Mouse (Mus musculus) kidney, postnatal 10 days (tissue): ENCODE data around the gene Rpl13a.

Experiments
- DNase-seq: peaks from one replicate; pipeline ENCODE4 v3.0.0; 2021; ENCODE audit warnings: mixed read lengths

Gene Rpl13a

DNA sequence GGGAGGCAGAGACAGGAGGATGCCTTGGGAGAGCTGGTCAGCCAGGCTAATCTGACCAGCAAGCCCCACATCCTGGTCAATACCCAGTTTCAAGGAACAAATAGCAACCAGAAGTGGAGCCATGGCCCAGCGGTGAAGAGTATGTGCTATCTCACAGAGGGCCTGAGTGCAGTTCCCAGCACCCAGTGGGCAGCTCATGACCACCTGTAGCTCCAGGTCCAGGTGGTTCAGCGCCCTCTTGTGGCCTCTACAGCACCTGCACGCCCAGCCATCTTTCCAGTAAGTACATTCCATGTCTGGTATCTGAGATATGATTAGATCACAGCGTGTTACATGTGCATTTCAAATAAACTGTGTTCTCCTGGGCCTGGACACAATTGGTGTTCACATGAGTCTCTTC is 42.5 kb downstream of the Rpl13a start:
- DNase-seq: no peak

DNA sequence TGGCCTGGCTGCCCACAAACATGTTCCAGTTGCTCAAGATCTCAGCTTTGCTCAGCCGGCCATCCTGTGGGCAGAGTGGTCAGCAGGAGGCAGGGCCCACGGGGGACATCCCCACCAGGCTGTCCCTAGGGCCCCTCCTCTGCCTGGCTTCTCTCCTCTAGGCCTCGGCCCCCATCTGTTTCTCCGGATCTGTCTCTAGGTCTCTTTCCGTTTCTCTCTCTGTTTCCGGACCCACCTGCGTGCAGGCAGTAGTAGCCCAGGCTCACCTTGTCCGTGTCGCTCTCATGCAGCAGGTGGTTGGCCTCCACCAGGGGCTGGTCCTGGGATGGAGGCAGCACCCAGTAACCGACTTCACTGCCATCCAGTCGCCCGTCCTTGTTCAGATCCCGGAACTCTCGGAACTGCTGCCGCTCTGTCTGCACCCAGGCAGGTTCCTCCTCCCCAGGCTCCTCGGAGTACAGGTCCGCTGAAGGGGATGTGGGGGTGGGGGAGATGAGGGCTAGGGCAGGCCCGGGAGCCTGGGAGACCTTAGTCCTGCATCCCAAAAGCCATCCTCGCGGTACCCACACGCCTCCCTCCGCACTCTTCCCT is 45.2 kb downstream of the Rpl13a start:
- no peak for DNase-seq

DNA sequence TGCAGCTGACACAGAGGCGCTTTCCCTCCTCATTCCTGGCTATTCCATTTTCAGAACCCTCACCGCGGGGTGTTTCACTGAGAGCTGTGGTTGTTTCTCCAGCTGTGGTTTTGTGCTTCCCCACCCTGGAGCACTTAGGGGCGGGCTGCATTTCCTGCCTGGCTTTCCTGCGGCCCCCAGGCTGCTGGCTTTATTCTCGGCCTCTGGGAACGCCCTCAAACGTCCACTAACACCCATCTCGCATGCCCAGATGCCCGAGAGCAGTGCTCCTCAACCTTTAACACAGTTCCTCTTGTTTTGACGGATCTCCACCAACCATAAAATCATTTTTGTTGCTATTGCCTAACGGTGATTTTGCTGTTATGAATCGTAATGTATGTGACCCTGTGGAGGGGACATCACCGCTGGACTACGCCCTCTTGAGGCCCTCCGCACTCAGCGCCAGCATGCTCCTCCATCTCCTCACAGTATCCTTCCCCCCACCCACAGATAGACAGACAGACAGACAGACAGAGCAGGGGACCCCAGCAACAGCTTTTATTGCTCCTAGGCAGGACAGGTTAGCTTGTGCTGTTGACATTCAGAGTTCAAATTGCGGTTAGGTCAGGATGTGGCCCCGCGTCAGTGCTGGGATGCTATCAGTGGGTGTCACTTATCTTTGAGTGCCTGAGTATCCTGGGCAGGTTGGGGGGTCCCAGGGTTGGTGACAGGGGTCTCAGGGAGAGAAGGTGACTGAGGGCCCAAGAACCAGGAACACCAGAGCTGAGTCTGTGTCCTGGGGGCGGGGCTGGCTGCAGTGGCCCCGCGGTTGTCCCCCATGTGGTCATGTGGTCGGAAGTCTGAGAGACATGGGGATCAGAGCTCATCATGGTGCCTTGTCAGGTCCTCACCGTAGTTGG is 45.9 kb downstream of the Rpl13a start:
- peak; percentile 78 for DNase-seq

DNA sequence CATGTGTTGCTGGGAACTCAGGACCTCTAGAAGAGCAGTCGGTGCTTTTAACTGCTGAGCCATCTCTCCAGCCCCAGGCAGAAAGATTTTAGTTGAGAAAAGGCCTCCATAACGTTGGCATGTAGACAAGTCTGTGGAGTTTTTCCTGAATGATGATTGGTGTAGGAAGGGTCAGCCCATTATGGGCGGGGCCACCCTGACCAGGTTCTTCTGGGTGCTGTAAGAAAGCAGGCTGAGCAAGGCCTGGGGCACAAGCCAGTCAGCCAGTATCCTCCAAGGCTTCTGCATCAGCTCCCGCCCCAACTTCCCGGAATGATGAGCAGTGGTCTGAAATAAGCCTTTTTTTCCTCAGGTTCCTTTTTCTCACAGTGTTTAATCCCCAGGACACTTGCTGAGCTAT is 47.5 kb downstream of the Rpl13a start:
- DNase-seq: no peak

DNA sequence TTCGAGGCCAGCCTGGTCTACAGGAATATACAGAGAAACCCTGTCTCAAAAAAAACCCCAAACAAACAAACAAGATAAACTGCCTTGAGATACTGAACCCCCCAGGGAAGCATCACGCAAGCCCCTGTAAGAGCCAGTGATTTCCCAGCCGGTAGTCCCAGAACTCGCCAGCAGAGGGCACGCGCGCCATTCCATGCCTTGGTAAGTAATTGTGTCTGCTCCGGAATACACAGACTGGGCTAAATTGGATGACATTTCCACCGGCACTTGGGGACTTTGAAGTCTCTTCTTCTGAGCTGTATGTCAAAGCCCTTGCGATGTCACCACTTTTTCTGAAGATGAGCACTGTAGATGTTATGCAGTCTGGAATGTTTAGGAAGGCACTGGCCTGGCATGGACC is 48.7 kb downstream of the Rpl13a start:
- DNase-seq: peak; percentile 95

DNA sequence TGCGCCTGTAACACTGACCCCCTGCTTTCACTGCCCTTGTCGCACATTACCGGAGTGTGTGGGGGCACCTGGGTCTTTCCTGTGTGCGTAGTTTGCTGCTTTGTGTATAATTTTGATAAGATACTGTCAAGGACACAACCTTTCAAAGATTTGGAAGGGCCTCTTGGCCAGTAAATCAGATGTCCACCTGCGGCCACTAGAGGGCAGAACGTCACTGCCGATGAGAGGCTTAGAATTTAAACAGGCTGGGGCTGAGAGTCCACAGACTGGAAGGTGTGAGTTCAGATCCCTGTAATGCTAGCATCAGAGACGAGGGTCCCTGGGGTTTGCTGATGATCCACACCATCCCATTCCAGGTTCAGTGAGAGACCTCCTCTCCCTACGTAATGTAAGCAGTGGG is 50.0 kb downstream of the Rpl13a start:
- peak; percentile 89 for DNase-seq

DNA sequence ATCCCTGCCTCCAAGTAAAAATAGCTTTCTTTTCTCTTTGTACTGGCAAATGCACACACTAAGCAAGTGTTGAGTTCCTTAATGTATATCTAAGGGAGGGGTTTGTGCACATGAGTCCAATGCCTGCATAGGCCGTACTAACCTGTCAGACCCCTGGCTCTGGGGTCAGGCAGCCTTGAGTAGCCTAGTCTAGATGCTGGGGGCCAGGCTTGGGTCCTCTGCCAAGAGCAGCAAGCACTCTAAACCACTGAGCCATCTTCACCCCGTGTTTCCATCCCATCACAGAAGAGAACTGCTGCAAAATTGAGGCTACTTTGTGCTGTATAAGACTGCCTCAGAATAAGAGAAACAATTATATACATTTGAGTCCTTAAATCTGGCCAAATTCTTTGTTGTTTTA is 50.7 kb downstream of the Rpl13a start:
- no peak for DNase-seq

DNA sequence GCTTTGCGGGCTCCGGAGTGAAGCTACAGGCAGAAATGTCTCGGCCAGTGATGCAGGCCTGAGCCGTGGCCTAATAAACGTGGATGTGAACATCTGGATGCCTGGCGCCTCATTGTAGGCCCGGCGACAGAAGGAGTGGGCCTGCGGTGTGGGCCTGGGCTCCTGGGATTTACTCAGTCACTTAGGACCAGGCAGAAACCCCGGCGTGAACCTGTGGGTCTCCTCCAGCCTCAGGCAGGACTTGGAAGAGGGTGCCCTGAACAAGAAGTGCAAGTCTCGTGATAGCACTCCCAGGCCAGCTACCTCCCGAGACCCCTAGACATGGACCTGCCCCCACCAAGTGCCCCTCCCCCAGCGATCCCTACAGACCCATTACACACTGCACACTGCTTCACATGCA is 51.2 kb downstream of the Rpl13a start:
- DNase-seq: no peak

DNA sequence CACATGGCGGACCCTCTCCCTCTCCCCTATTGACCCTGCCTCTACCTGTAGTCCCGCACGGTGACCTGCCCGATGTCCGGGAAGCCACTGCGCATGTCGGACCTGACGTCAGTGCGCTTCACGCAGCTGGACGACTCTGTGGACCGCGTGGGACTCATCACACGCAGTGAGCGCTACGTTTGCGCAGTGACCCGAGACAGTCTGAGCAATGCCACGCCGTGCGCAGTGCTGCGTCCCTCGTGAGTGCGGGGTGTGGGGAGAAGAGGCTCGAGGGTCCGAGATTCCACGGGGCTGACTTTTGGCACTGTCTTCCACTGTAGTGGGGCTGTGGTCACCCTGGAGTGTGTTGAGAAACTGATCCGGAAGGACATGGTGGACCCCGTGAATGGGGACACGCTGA is 52.1 kb downstream of the Rpl13a start:
- no peak for DNase-seq
